Mouse (Mus musculus) right cerebral cortex, adult 2 months (tissue): ENCODE data around the gene Dennd4c.
"Not testable (repeated sequence)": the region's sequence is repeated elsewhere in the genome, so short reads cannot be mapped to it uniquely, and the experiment has no call there.

Experiments
- DNase-seq, 2 experiments: peaks; one replicate each; pipeline ENCODE4 v3.0.0; 2021 to 2022; ENCODE audit warnings: low spot score in 2 of 2

Gene Dennd4c

GRCm38 (mm10) chr4:86777587-86777986 is 29.2 kb downstream of the Dennd4c start:
- DNase-seq, result no peak

DNA sequence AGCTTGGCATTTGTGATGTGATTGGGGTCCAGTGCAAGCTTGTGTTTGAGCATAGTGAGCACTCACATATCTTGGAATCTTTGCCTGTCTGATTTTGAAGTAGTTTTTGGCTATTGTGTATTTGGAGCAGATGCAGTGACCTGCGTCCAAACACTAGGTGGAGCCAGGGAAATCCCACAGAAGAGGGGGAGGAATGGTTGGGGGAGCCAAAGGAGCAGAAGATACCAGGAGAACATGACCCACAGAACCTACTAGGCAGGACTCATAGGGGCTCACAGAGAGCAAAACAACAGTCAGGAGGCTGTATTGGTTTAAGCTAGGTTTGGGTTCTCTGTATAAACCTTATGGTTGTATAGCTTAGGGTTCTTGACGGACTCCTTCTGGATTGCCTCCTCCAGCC is 62.2 kb downstream of the Dennd4c start:
- no peak for DNase-seq

DNA sequence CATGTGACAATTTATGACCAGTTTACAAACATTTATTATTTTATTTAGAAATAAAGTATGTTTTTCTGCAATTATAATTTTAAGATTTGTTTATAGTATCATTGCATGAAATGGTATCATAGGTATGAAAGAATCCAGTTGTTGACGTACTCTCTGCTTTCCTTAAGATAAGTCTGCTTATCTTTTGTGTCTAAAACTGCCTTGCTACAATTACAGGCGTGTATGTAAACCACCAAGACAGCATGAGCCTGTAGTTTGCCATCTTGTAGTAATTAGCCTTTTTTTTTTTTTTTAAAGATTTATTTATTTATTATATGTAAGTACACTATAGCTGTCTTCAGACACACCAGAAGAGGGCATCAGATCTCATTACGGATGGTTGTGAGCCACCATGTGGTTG is 66.5 kb downstream of the Dennd4c start:
- no peak for DNase-seq

DNA sequence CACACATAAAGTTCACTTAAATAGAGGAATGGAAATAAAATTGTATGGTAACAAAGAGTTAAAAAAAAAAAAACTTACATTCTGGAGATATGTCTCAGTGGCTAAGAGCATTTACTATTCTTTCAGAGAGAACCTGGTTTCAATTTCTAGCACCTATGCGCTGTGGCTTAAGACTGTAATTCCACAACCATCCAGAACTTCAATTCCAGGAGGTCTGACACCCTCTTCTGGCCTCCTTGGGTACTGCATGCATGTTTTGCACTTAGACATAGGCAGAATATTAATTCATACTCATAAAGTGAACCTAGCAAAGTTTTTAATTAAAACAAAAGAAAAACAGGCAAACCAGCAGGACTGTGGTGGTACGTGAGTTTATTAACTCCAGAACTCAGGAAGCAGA is 74.8 kb downstream of the Dennd4c start:
- DNase-seq, result peak; percentile 45 to 53

- peak in 1 of 2 experiments; percentile 8 for DNase-seq
Observed at GRCm38 (mm10) chr4:86825143-86825542, 76.8 kb downstream of the Dennd4c start.

- DNase-seq, result no peak
Observed at GRCm38 (mm10) chr4:86831896-86832295, 83.5 kb downstream of the Dennd4c start.

DNA sequence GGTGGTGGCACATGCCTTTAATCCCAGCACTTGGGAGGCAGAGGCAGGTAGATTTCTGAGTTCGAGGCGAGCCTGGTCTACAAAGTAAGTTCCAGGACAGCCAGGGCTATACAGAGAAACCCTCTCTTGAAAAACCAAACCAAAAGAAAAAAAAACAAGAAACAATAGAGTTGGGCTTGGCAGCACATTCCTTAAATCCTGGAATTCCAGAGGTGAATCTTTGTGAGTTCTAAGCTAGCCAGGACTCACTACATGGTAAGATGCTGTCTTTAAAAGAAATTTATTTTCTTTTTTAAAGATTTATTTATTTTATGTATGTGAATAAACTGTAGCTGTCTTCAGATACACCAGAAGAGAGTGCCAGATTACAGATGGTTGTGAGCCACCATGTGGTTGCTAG is 92.8 kb downstream of the Dennd4c start:
- not testable (repeated sequence) for DNase-seq

DNA sequence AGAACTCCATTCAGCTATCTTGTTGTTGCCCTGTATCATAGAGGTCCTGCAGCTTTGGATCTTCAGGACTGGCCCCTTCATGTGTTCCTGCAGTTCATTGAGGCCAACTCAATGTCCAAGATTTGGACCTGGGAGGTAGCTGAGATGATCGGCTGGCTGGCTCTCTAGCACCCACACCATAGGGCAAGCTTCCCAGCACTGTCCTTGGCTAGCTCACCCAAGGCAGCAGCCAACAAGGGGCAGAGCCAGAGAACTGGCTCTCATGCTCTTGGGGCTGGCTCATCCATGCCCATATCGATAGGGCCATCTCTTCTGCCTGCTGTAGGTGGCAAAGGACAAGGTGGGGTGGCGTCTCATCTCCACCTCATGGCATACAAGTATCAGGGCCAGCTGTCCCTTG is 97.0 kb downstream of the Dennd4c start:
- no peak for DNase-seq

GRCm38 (mm10) chr4:86847246-86847645 is 98.9 kb downstream of the Dennd4c start:
- no peak for DNase-seq

GRCm38 (mm10) chr4:86851331-86851730 is 103.0 kb downstream of the Dennd4c start:
- no peak for DNase-seq

DNA sequence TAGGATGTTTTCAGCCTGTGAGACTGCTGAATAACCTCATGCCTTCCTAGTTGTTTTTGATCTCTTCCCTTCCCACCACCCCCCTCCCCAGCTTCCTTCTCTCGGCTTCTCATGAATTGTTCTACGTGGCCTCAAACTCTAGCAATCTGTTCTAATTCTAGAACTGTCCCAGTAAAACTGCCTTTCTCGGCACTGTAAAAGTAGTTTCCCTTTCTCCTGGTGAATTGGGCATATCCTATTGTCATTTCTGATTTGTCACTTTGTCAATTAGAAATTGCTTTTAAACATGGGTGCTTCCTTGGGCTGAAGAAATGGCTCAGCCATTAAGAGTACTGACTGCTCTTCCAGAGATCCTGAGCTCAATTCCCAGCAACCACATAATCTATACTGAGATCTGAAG is 103.7 kb downstream of the Dennd4c start:
- DNase-seq, result no peak

- no peak for DNase-seq
Observed at GRCm38 (mm10) chr4:86852813-86853590, 104.6 kb downstream of the Dennd4c start.

- DNase-seq, result peak in 1 of 2 experiments; percentile 26
Observed at GRCm38 (mm10) chr4:86856304-86857112, 108.2 kb downstream of the Dennd4c start.

DNA sequence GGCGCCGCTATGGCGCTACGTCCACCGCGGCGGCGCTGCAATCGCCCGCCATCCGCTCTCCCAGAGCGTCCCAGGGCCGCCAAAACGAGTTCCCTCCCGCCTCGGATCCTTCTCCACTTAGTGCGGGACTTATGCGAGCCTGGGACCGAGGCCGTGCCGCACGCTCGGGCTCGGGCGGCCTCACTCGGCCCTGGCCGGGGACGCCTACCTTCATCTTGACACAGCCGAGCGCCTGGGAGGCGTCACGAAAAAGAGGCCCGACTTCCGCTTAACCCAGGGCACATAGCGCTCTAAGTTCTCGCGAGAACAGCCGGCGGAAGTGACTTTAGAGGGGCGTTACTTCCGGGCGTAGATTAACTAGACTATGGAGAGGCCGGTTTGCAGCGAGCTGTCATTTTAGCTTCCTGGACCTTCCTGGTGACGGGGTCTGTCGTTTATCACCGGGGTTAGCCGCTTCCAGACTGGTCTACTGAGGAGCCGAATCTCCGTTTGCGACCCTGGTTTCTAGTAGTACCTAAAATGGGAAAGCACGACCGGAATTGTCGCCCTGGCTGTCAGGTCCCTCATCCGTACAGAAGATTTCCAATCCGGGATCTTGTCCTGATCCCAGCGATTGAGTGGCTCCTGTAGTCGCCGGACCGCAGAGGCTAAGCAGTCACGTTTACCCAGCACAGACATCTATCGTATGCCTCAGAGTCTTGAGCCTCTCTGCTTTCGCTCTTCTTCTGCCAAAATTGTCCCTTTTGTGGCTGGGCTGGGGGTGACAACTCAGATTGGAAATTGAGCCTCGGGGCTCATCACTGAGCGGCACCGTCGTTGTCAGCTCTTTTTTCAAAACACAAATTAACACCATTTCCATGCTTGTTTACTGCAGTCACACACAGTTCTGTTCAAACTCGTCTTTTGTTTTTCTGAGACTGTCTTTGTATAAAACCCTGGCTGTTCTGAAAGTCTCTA is 109.0 kb downstream of the Dennd4c start, which contains the start of gene Rps6:
TSS of gene Rps6 (minus strand) at position 300 of the 957 bp plus-strand sequence.
- peak; percentile 97 to 98 for DNase-seq

DNA sequence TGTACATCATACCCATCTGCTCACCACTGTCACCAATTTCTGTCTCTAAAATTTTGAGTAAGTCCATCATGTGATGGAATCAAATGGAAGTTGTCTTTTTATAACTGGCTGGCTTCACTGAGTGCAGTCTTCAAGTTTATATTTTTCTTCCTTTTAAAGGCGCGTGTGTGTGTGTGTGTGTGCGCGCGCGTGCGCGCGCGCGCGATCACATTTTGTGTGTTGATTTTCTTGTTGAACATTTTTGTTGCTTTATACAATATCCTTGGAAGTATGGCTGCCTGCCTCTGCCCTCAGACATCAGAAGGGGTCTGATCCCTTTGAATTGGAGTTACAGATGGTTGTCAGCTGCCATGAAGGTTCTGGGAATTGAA is 109.7 kb downstream of the Dennd4c start:
- peak in 1 of 2 experiments; percentile 20 for DNase-seq

DNA sequence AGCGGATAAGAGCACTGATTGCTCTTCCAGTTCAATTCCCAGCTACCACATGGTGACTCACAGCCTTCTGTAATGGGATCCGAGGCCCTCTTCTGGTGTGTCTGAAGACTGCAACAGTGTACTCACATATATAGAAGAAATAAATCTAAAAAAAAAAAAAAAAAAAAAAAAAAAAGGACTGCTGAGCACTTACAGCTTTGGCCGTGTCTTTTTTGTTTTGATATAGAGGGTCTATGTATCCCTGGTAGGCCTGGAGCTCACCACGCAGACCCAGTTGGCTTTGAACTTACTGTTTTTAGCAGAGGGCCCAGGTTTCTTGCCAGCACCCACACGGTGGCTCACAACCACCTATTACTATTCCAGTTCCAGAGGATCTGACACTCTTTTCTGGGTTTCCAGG is 115.7 kb downstream of the Dennd4c start:
- DNase-seq, result no peak

- no peak for DNase-seq
Observed at GRCm38 (mm10) chr4:86871988-86872387, 123.6 kb downstream of the Dennd4c start.

GRCm38 (mm10) chr4:86873072-86873471 is 124.7 kb downstream of the Dennd4c start:
- no peak for DNase-seq

GRCm38 (mm10) chr4:86874146-86874847 is 125.9 kb downstream of the Dennd4c start, which contains the start of gene Acer2:
Acer2 (plus strand) TSS chr4:86874396.
- DNase-seq, result peak; percentile 59 to 76

GRCm38 (mm10) chr4:86879477-86879876 is 131.1 kb downstream of the Dennd4c start:
- no peak for DNase-seq

DNA sequence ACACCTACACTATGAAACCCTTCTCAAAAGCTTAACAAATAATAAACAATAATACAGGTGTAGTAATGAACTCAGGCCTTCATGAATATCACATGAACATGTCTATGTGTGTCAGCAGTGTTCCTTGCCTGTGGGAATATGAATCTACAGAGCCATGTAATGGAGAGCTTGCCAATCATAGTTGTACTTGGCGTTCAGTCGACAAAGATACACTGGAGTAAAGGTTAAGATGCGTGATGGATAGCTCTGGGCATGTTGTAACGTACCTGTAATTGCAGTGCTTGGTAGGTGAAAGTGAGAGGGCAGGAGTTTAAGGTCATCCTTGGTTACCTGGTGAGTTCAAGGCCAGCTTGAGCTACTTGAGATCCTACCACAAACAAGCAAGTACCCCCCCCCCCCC is 132.8 kb downstream of the Dennd4c start:
- DNase-seq, result no peak
